Mouse (Mus musculus) forebrain, postnatal 0 days (tissue): ENCODE measurements around the gene Tmem140. TPM values are rescaled to one million over a fixed set of nuclear protein-coding genes. Genes with fewer than 3 reads are reported as not detected.
A peak's percentile ranks its signal among the peaks of the same experiment; 100 is the strongest.

Experiments
- ATAC-seq: fragments of 200-750 bp; cut with Nextera tagmentation; 2 replicates; pipeline ENCODE4 v1.8.0; 2017; ENCODE audit warnings: mild to moderate bottlenecking, moderate library complexity
- DNase-seq: peaks from one replicate; pipeline ENCODE4 v3.0.0-alpha.2; 2015
- H3K27ac ChIP-seq: fragments of 300-500 bp; sonication (generic); 2 replicates; pipeline ENCODE4 v1.5.1; 2014; ENCODE audit warnings: low read depth, mild to moderate bottlenecking, antibody characterized with exemption, low read length, moderate library complexity, mixed read lengths
- H3K27me3 ChIP-seq: fragments of 300-500 bp; sonication (generic); 2 replicates; pipeline ENCODE4 v1.6.1; 2014; ENCODE audit warnings: mild to moderate bottlenecking, low read length, mixed read lengths; ENCODE audit not compliant: insufficient read depth
- H3K36me3 ChIP-seq: fragments of 300-500 bp; sonication (generic); 2 replicates; pipeline ENCODE4 v1.6.1; 2014; ENCODE audit warnings: mild to moderate bottlenecking, moderate library complexity; ENCODE audit not compliant: insufficient read depth
- H3K4me1 ChIP-seq: fragments of 300-500 bp; sonication (generic); 2 replicates; pipeline ENCODE4 v1.6.1; 2014; ENCODE audit warnings: antibody characterized with exemption; ENCODE audit not compliant: insufficient read depth
- H3K4me2 ChIP-seq: fragments of 300-500 bp; sonication (generic); 2 replicates; pipeline ENCODE4 v1.6.1; 2014; ENCODE audit warnings: low read depth, mild to moderate bottlenecking, moderate library complexity
- H3K4me3 ChIP-seq: fragments of 300-500 bp; sonication (generic); 2 replicates; pipeline ENCODE4 v1.5.1; 2014; ENCODE audit warnings: low read depth, low read length, mixed read lengths
- H3K9ac ChIP-seq: fragments of 300-500 bp; sonication (generic); 2 replicates; pipeline ENCODE4 v1.6.1; 2014; ENCODE audit warnings: mild to moderate bottlenecking
- H3K9me3 ChIP-seq: fragments of 300-500 bp; sonication (generic); 2 replicates; pipeline ENCODE4 v1.6.1; 2016; ENCODE audit warnings: low read length
- CTCF ChIP-seq: sonication (generic); IDR thresholded peaks from 2 replicates; pipeline ENCODE4 v1.5.1; 2016; ENCODE audit warnings: antibody characterized with exemption, control low read depth, low read depth
- WGBS: fragments of 180-500 bp; shearing (Covaris S2); extraction: QIAGEN DNeasy Blood & Tissue Kit; methylation state at CpG from one replicate; pipeline ENCODE4 v1.1.7; 2014; 5-methylcytosine and 5-hydroxymethylcytosine counted together
- polyA plus RNA-seq: library from polyadenylated mRNA; unstranded; fragments of >200 nt; fragmentation: Nextera tagmentation; extraction: Ambion mirVana; gene quantifications from 2 replicates; pipeline ENCODE4 v1.2.1, GENCODE M21; 2015
- total RNA-seq: library from RNA; depleted of rRNA; stranded (reverse); fragments of >200 nt; gene quantifications from 2 replicates; pipeline ENCODE4 v1.2.3, GENCODE M21; 2014; rRNA removed

The Tmem140 gene
- 1.6 and 7.3 TPM in 2 replicates for total RNA-seq
- polyA plus RNA-seq: 0.45 and 0.48 TPM in 2 replicates

DNA sequence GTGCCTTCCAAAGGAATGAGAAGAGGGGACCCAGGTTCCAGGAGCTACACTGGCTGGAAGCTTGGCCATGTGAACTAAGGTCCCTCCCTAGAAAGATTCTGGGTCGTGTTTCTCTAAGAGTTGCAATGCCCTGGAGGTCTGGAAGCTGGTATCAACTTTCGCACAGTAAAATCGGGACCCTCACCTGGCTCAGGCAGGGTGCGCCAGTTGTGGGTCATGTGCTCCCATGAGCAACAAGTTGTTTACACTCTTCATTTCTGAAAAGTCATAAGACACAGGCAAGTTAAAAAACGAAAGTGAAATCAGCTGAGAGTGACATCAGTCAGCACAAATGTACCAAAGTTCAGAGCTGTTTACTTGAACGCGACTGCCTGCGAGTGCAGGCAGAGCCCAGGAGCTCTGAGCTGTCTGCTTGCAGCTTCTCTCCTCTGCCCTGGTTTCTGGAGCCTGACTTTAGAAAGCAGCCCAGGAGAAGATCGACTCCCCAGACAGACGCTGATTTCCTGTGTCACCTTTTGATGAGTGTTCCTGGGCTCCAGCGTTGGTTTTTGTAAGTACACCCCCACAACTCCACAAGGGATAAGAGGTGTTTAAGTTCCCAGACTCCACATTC, at the start of gene Tmem140:
Gene Tmem140, plus strand, starts transcription at position 356 of the 613 bp plus-strand sequence.
- Histone ChIP-seq H3K27ac (no peak within 1 kb of the TSS), H3K9ac (no peak within 1 kb of the TSS), H3K27me3 (no peaks in the 10 kb centered on the region), H3K9me3 (no peaks in the 10 kb centered on the region), H3K36me3 (no peaks in the 10 kb centered on the region), H3K4me1 (no peaks in the 10 kb centered on the region), H3K4me2 (no peak within 1 kb of the TSS), H3K4me3 (no peak within 1 kb of the TSS)
- TF ChIP-seq CTCF: no peak
- DNase-seq: no peak
- WGBS: 73% methylated on average over 11 of the region's 11 CpGs
- no peak for ATAC-seq

DNA sequence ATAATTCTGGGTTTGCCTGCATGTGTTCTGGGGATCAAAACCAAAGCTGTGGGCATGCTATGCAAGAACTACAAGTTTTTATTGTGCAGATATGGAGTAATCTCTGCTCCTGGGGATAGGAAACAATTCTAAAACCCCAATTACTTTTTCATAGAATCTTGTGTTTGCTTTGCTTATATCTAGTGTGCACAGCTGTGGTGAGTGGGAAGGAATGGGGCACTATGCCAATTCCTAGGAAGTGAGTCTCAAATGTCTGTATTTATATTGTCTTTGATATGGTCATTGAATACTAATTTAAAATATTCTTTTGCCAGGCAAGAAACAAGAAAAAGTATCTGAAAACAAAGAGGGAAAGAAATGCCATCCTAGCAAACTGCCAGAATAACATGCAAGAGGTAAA, 38.5 kb upstream of the Tmem140 start:
- Histone ChIP-seq H3K4me3 (no peak overlapping the region), H3K27ac (no peak overlapping the region), H3K27me3 (no peaks in the 10 kb centered on the region), H3K4me2 (no peak overlapping the region), H3K9me3 (no peaks in the 10 kb centered on the region), H3K4me1 (no peaks in the 10 kb centered on the region), H3K36me3 (no peaks in the 10 kb centered on the region), H3K9ac (no peak overlapping the region)
- DNase-seq (peak; percentile 1), ATAC-seq (no peak)
- no peak for TF ChIP-seq CTCF

GRCm38 (mm10) chr6:34832352-34832751, 30.6 kb upstream of the Tmem140 start:
- Histone ChIP-seq H3K4me1 (no peaks in the 10 kb centered on the region), H3K4me2 (no peak overlapping the region), H3K27ac (no peak overlapping the region), H3K4me3 (no peak overlapping the region), H3K27me3 (no peaks in the 10 kb centered on the region), H3K9ac (no peak overlapping the region), H3K36me3 (no peaks in the 10 kb centered on the region), H3K9me3 (no peaks in the 10 kb centered on the region)
- WGBS: 96% methylated on average over 5 of the region's 5 CpGs
- no peak for ATAC-seq
- TF ChIP-seq CTCF: no peak
- no peak for DNase-seq

DNA sequence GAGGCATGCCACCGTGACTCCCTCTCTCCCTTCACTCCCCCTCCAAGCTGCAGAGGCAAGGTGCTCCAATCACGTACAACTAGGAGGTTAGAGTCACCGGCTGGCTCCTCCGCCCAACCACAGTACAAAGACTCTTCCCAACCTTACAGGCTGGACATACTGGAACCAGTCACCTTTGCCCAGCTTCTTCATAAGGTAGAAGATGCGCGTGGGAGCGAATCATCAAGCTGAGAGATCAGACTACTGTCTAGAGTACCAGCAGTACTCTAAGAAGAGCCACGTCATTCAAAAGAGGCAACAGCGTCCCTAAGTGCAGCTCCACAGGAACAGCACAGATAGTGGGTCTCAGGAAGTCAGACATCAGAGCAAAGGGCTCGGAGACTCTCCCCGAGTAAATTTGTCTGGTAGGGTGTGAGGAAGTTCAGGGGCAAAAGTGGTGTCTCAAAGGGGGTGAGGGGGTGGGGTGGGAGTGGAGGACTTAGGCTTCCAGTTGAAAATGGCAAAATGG, 1.3 kb upstream of the Tmem140 start:
- Histone ChIP-seq H3K9ac (no peak overlapping the region), H3K4me2 (no peak overlapping the region), H3K27me3 (no peaks in the 10 kb centered on the region), H3K27ac (no peak overlapping the region), H3K9me3 (no peaks in the 10 kb centered on the region), H3K4me1 (no peaks in the 10 kb centered on the region), H3K4me3 (no peak overlapping the region), H3K36me3 (no peaks in the 10 kb centered on the region)
- TF ChIP-seq CTCF: no peak
- ATAC-seq: no peak
- 93% methylated on average over 11 of the region's 11 CpGs for WGBS
- DNase-seq: no peak

GRCm38 (mm10) chr6:34862381-34862780, 565 bp upstream of the Tmem140 start:
- no peaks in the 10 kb centered on the region for H3K9me3 ChIP-seq
- H3K27ac ChIP-seq: no peak overlapping the region
- H3K36me3 ChIP-seq: no peaks in the 10 kb centered on the region
- no peak overlapping the region for H3K4me3 ChIP-seq
- no peak overlapping the region for H3K4me2 ChIP-seq
- no peaks in the 10 kb centered on the region for H3K4me1 ChIP-seq
- WGBS: 93% methylated on average over 6 of the region's 6 CpGs
- no peaks in the 10 kb centered on the region for H3K27me3 ChIP-seq
- no peak overlapping the region for H3K9ac ChIP-seq
- TF ChIP-seq CTCF: no peak
- DNase-seq: no peak
- ATAC-seq: no peak

GRCm38 (mm10) chr6:34863786-34864514, 1.0 kb downstream of the Tmem140 start:
- DNase-seq: no peak
- H3K9ac ChIP-seq: no peak overlapping the region
- no peaks in the 10 kb centered on the region for H3K36me3 ChIP-seq
- 72% methylated on average over 9 of the region's 9 CpGs for WGBS
- no peaks in the 10 kb centered on the region for H3K27me3 ChIP-seq
- H3K4me3 ChIP-seq: no peak overlapping the region
- no peak overlapping the region for H3K4me2 ChIP-seq
- no peaks in the 10 kb centered on the region for H3K9me3 ChIP-seq
- no peaks in the 10 kb centered on the region for H3K4me1 ChIP-seq
- H3K27ac ChIP-seq: no peak overlapping the region
- no peak for TF ChIP-seq CTCF
- no peak for ATAC-seq

DNA sequence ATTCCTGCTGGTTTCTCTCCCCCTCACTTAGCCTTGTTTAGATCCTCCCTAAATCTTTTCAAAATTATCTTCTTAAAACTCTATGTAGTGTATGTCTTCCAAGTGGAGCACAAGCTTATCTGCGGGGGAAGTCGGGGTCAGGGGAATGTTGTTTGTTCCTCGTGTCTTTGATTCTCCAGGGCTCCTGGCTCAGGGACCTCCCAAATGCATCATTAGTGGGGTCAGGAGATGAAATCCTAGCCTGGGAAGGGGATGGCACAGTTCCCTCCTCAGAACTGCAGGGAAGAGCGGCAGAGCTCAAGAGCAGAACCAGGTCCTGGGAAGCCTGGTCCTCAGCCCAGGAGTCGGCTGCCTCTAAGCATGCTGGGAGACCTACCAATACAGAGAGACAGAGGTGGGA, 2.3 kb downstream of the Tmem140 start:
- Histone ChIP-seq H3K9me3 (no peaks in the 10 kb centered on the region), H3K27me3 (no peaks in the 10 kb centered on the region), H3K27ac (no peak overlapping the region), H3K4me1 (no peaks in the 10 kb centered on the region), H3K4me2 (no peak overlapping the region), H3K36me3 (no peaks in the 10 kb centered on the region), H3K4me3 (no peak overlapping the region), H3K9ac (no peak overlapping the region)
- no peak for TF ChIP-seq CTCF
- DNase-seq: no peak
- ATAC-seq: no peak
- 77% methylated on average over 5 of the region's 5 CpGs for WGBS
